ENCODE assay signal across 8 mouse cellular contexts in genomic region chr16:44172297-44173154, GRCm38 (mm10). TPM values are rescaled to one million over a fixed set of nuclear protein-coding genes. Genes with fewer than 3 reads are reported as not detected.
DNase-seq lines count a peak whose midpoint lies in the region; ATAC-seq and TF ChIP-seq lines count a peak whose summit lies in the region.

No protein-coding gene starts in this region.

- H3K9me3 ChIP-seq in ES-Bruce4 (replicated peaks; ENCODE audit: control insufficient read depth, insufficient read depth, low read length, poor library complexity, severe bottlenecking) = no peaks in the 10 kb centered on the region
- H3K9me3 ChIP-seq in forebrain, embryonic 13.5 days (replicated peaks) = no peaks in the 10 kb centered on the region
- H3K9me3 ChIP-seq in liver, postnatal 0 days (ENCODE audit: low read length) = no peaks in the 10 kb centered on the region
- no peaks in the 10 kb centered on the region for H3K9me3 ChIP-seq in neural tube, embryonic 14.5 days (ENCODE audit: control insufficient read depth, low read length)

- peak overlapping the region; percentile 85 for H3K27ac ChIP-seq in ES-Bruce4 (ENCODE audit: insufficient read depth, low read length)
- H3K27ac ChIP-seq in forebrain, embryonic 13.5 days = peak overlapping the region; percentile 84
- H3K27ac ChIP-seq in liver, postnatal 0 days (ENCODE audit: low read depth) = peak overlapping the region; percentile 93
- H3K27ac ChIP-seq in neural tube, embryonic 14.5 days (ENCODE audit: low read depth, low read length) = peak overlapping the region; percentile 80

- intact Hi-C loops in heart, postnatal 10 days (cut with DNase I) = loop anchor here (2.0 kb wide), 1 partner anchor 34 kb away; the partner anchor contains the start of genes Atp6v1a and Naa50

- H3K36me3 ChIP-seq in ES-Bruce4 (ENCODE audit: control insufficient read depth, insufficient read depth, low read length, poor library complexity, severe bottlenecking) = no peaks in the 10 kb centered on the region
- H3K36me3 ChIP-seq in forebrain, embryonic 13.5 days (ENCODE audit: poor library complexity, severe bottlenecking) = no peaks in the 10 kb centered on the region
- no peaks in the 10 kb centered on the region for H3K36me3 ChIP-seq in liver, postnatal 0 days (replicated peaks; ENCODE audit: insufficient read depth, low read length)
- no peaks in the 10 kb centered on the region for H3K36me3 ChIP-seq in neural tube, embryonic 14.5 days (ENCODE audit: control insufficient read depth, insufficient read depth, low read length)

- under 1% methylated on average over 26 of the region's 26 CpGs for WGBS in forebrain, embryonic 13.5 days
- under 1% methylated on average over 26 of the region's 26 CpGs for WGBS in large intestine, adult 2 months
- WGBS in liver, postnatal 0 days (ENCODE audit: insufficient replicate concordance) = under 1% methylated on average over 26 of the region's 26 CpGs
- under 1% methylated on average over 26 of the region's 26 CpGs for WGBS in neural tube, embryonic 14.5 days

- no peaks in the 10 kb centered on the region for H3K27me3 ChIP-seq in ES-Bruce4 (ENCODE audit: control insufficient read depth, insufficient read depth, low read length, poor library complexity, severe bottlenecking)
- no peaks in the 10 kb centered on the region for H3K27me3 ChIP-seq in forebrain, embryonic 13.5 days
- H3K27me3 ChIP-seq in liver, postnatal 0 days (ENCODE audit: insufficient read depth, low read length) = no peaks in the 10 kb centered on the region
- 0 out of 2 replicates have a peak, but pooled peaks cover 2% of the 10 kb centered on the region for H3K27me3 ChIP-seq in neural tube, embryonic 14.5 days (ENCODE audit: control insufficient read depth, insufficient read depth, low read length)

- no peak for TF ChIP-seq CTCF in ES-Bruce4 (IDR thresholded peaks at IDR 0.05; ENCODE audit: low read depth, low read length)
- peak; percentile 70 for TF ChIP-seq CTCF in liver, postnatal 0 days (IDR thresholded peaks at IDR 0.05; ENCODE audit: low read depth)

- peak overlapping the region; percentile 81 for H3K4me2 ChIP-seq in forebrain, embryonic 13.5 days
- peak overlapping the region; percentile 88 for H3K4me2 ChIP-seq in liver, postnatal 0 days (ENCODE audit: low read depth, low read length)
- H3K4me2 ChIP-seq in neural tube, embryonic 14.5 days (ENCODE audit: low read depth, low read length) = peak overlapping the region; percentile 67

- H3K4me3 ChIP-seq in ES-Bruce4 (ENCODE audit: low read depth, low read length) = peak overlapping the region; percentile 89
- peak overlapping the region; percentile 86 for H3K4me3 ChIP-seq in forebrain, embryonic 13.5 days
- peak overlapping the region; percentile 89 for H3K4me3 ChIP-seq in liver, postnatal 0 days (ENCODE audit: low read depth, low read length)
- peak overlapping the region; percentile 72 for H3K4me3 ChIP-seq in neural tube, embryonic 14.5 days (ENCODE audit: low read depth, low read length)

- peak; percentile 99 for ATAC-seq in cerebellum, adult (ENCODE audit: insufficient number of reproducible peaks, low FRiP score, low TSS enrichment)
- ATAC-seq in forebrain, embryonic 13.5 days = peak; percentile 100
- ATAC-seq in liver, postnatal 0 days = peak; percentile 99
- peak; percentile 100 for ATAC-seq in neural tube, embryonic 14.5 days (ENCODE audit: low read depth)

- peak; percentile 98 to 99 for DNase-seq in heart, postnatal 10 days
- DNase-seq in large intestine, adult 2 months (ENCODE audit: low read depth, low spot score) = peak; percentile 95
- peak; percentile 97 for DNase-seq in liver, postnatal 0 days
- peak; percentile 95 for DNase-seq in testis, postnatal 10 days (ENCODE audit: low spot score)

- H3K9ac ChIP-seq in ES-Bruce4 (ENCODE audit: low read depth, poor library complexity, severe bottlenecking) = peak overlapping the region; percentile 87
- H3K9ac ChIP-seq in forebrain, embryonic 13.5 days = peak overlapping the region; percentile 88
- peak overlapping the region; percentile 91 for H3K9ac ChIP-seq in liver, postnatal 0 days (replicated peaks)
- H3K9ac ChIP-seq in neural tube, embryonic 14.5 days (replicated peaks; ENCODE audit: low read depth, low read length) = peak overlapping the region; percentile 50

- no peak for TF ChIP-seq EP300 in ES-Bruce4 (IDR thresholded peaks at IDR 0.05; ENCODE audit: insufficient read depth, low read depth, low read length)
- TF ChIP-seq EP300 in liver, postnatal 0 days (IDR thresholded peaks at IDR 0.05; ENCODE audit: low read depth) = peak; percentile 30; the same call in 1 of the 2 replicates

- no peak for TF ChIP-seq POLR2A in ES-Bruce4 (IDR thresholded peaks at IDR 0.05; ENCODE audit: insufficient read depth, low read length)

- H3K4me1 ChIP-seq in ES-Bruce4 (ENCODE audit: control insufficient read depth, insufficient read depth, low read length) = no peaks in the 10 kb centered on the region
- H3K4me1 ChIP-seq in forebrain, embryonic 13.5 days = peaks cover 15% of the 10 kb centered on the region
- H3K4me1 ChIP-seq in liver, postnatal 0 days (ENCODE audit: insufficient read depth) = peaks cover 27% of the 10 kb centered on the region
- peaks cover 6% of the 10 kb centered on the region for H3K4me1 ChIP-seq in neural tube, embryonic 14.5 days (ENCODE audit: control insufficient read depth, insufficient read depth, low read length)

RNA-seq across cellular contexts. Expression of gene Usf3, which starts 0.5 kb away (rescaled TPM):
- polyA plus RNA-seq in ES-Bruce4 (2011; ENCODE audit: insufficient read depth, insufficient read length, low read depth, missing spikeins) = 19.3 and 22.4 TPM in 2 replicates
- 3.3 and 3.7 TPM in 2 replicates for polyA plus RNA-seq in forebrain, embryonic 13.5 days (2015; fragmentation: Nextera tagmentation; extraction: Ambion mirVana)
- 10 to 100 TPM; 23.0 to 24.5 TPM for total RNA-seq in heart, postnatal 10 days (2021)
- 6.1 and 9.8 TPM in 2 replicates for polyA plus RNA-seq in large intestine, adult 2 months (2012; rRNA removed)
- 1.2 and 1.9 TPM in 2 replicates for polyA plus RNA-seq in liver, postnatal 0 days (2015; fragmentation: Nextera tagmentation; extraction: Ambion mirVana)
- polyA plus RNA-seq in neural tube, embryonic 14.5 days (2014; fragmentation: Nextera tagmentation; extraction: Ambion mirVana) = 4.6 and 5.8 TPM in 2 replicates

RNA-seq across cellular contexts. Expression of gene Naa50, which starts 32.9 kb away (rescaled TPM):
- polyA plus RNA-seq in ES-Bruce4 (2011; ENCODE audit: insufficient read depth, insufficient read length, low read depth, missing spikeins) = 157 and 170 TPM in 2 replicates
- 90.4 and 95.0 TPM in 2 replicates for polyA plus RNA-seq in forebrain, embryonic 13.5 days (2015; fragmentation: Nextera tagmentation; extraction: Ambion mirVana)
- 10 to 100 TPM; 72.1 to 76.8 TPM for total RNA-seq in heart, postnatal 10 days (2021)
- polyA plus RNA-seq in large intestine, adult 2 months (2012; rRNA removed) = 5.2 and 6.0 TPM in 2 replicates
- polyA plus RNA-seq in liver, postnatal 0 days (2015; fragmentation: Nextera tagmentation; extraction: Ambion mirVana) = 39.7 and 46.5 TPM in 2 replicates
- 37.7 and 45.7 TPM in 2 replicates for polyA plus RNA-seq in neural tube, embryonic 14.5 days (2014; fragmentation: Nextera tagmentation; extraction: Ambion mirVana)

RNA-seq across cellular contexts. Expression of gene Atp6v1a, which starts 33.0 kb away (rescaled TPM):
- 81.2 and 87.7 TPM in 2 replicates for polyA plus RNA-seq in ES-Bruce4 (2011; ENCODE audit: insufficient read depth, insufficient read length, low read depth, missing spikeins)
- 63.6 and 73.3 TPM in 2 replicates for polyA plus RNA-seq in forebrain, embryonic 13.5 days (2015; fragmentation: Nextera tagmentation; extraction: Ambion mirVana)
- 10 to 100 TPM; 45.2 to 50.3 TPM for total RNA-seq in heart, postnatal 10 days (2021)
- polyA plus RNA-seq in large intestine, adult 2 months (2012; rRNA removed) = 11.0 and 15.6 TPM in 2 replicates
- 21.1 and 22.6 TPM in 2 replicates for polyA plus RNA-seq in liver, postnatal 0 days (2015; fragmentation: Nextera tagmentation; extraction: Ambion mirVana)
- 163 and 182 TPM in 2 replicates for polyA plus RNA-seq in neural tube, embryonic 14.5 days (2014; fragmentation: Nextera tagmentation; extraction: Ambion mirVana)

Comparison
In these comparisons a context has a peak if more than half of its experiments do, and no peak if none do; other contexts are left out.
1. Peak in every context shown above with its lines: DNase-seq, ATAC-seq, H3K4me3 ChIP-seq and H3K27ac ChIP-seq.